Mouse (Mus musculus): ENCODE results near the gene Sox13.

- TF ChIP-seq CTCF (IDR thresholded peaks at IDR 0.05; ENCODE audit: low read depth, low read length) (no peak), POLR2A (IDR thresholded peaks at IDR 0.05; ENCODE audit: borderline replicate concordance, low read depth, low read length) (no peak)
Observed at GRCm38 (mm10) chr1:133471556-133471955, 47.4 kb upstream of the Sox13 start.

Measured in bone marrow macrophage, adult 2 months (primary cell).